Mouse (Mus musculus): ENCODE data around the gene Yap1.

DNA sequence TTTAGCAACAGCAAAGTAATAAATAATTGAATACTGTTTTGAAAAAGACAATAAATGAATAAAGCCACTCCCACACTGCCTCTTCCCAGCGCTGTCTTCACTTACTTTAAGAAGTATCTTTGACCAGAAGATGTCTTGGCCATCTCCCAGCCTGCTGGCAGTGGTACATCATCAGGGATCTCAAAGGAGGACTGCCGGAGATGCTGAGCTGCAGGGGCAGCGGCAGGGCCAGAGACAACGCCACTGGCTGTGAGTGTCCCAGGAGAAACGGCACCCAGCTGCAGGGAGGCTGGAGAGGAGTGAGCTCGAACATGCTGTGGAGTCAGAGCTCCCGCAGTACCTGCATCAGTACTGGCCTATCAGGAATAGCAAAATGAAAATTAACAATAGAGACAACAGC, 3.0 kb downstream of the Yap1 start:
- TF ChIP-seq CTCF (IDR thresholded peaks at IDR 0.05; ENCODE audit: low read depth, low read length) (no peak), POLR2A (IDR thresholded peaks at IDR 0.05; ENCODE audit: extremely low read depth, insufficient read depth, low read length) (no peak)

Data from liver, adult 2 months (tissue).